Mouse (Mus musculus) cortical plate, adult 2 months (tissue): ENCODE measurements around the gene S100a2.

Source experiments
- CTCF ChIP-seq: fragments of 200-500 bp; IDR thresholded peaks from 2 replicates; pipeline ENCODE4 v1.5.1; 2011; ENCODE audit warnings: mild to moderate bottlenecking, control low read depth, low read length; ENCODE audit not compliant: insufficient read depth; ENCODE audit errors: extremely low read depth
- POLR2A ChIP-seq: fragments of 200-500 bp; IDR thresholded peaks from 2 replicates; pipeline ENCODE4 v1.6.1; 2011; ENCODE audit warnings: mild to moderate bottlenecking, low read length, control low read depth; ENCODE audit not compliant: insufficient read depth; ENCODE audit errors: extremely low read depth

DNA sequence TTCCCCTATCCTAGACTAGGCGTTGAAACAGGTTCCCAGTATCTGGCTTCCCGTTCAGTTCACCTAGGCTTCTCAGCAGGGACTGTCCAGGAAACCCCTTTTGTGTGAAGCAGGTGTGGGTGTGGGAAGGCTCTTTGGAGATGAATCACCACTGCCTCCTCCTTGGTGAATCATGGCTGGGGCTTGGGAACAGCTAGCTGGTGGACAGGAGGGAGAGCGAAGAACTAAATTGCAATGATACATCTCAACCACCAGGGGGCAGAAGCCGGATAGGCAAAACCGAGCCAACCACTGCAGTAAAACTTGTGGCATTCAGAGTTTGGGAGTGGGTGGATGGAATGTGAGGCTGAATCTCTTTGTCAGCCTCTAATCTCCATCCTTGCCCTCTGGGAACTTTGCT lies 4.5 kb upstream of the S100a2 start:
- TF ChIP-seq POLR2A (no peak), CTCF (peak; percentile 87)
